ENCODE assay signal across 7 mouse cellular contexts in genomic region chr11:97697891-97698529, GRCm38 (mm10). TPM values are rescaled to one million over a fixed set of nuclear protein-coding genes. Genes with fewer than 3 reads are reported as not detected.
A peak's percentile ranks its signal among the peaks of the same experiment; 100 is the strongest.
DNase-seq lines count a peak whose midpoint lies in the region; ATAC-seq and TF ChIP-seq lines count a peak whose summit lies in the region.

No protein-coding gene starts in this region.

- peaks cover 3% of the 10 kb centered on the region for H3K36me3 ChIP-seq in C2C12 (ENCODE audit: control insufficient read depth, insufficient read depth)
- H3K36me3 ChIP-seq in E14TG2a.4 (ENCODE audit: insufficient read depth, low read length) = peaks cover 41% of the 10 kb centered on the region
- peaks cover 2% of the 10 kb centered on the region; the same call in 1 of the 2 replicates for H3K36me3 ChIP-seq in forebrain, postnatal 0 days (ENCODE audit: insufficient read depth)
- H3K36me3 ChIP-seq in liver, embryonic 16.5 days (ENCODE audit: control insufficient read depth, insufficient read depth) = no peaks in the 10 kb centered on the region

- H3K27me3 ChIP-seq in C2C12 (ENCODE audit: control insufficient read depth, insufficient read depth, insufficient read length) (no peaks in the 10 kb centered on the region), E14TG2a.4 (ENCODE audit: insufficient read depth, low read length) (peaks cover 14% of the 10 kb centered on the region)
- no peaks in the 10 kb centered on the region for H3K27me3 ChIP-seq in forebrain, postnatal 0 days (ENCODE audit: insufficient read depth, low read length)
- peaks cover 46% of the 10 kb centered on the region for H3K27me3 ChIP-seq in liver, embryonic 16.5 days (ENCODE audit: control insufficient read depth, insufficient read depth, low read depth, low read length)

- DNase-seq in forebrain, postnatal 0 days = peak; percentile 36
- no peak for DNase-seq in frontal cortex, postnatal 36 days (ENCODE audit: low spot score in 2 of 2)
- no peak for DNase-seq in gastrocnemius, postnatal 10 days

- TF ChIP-seq CTCF in C2C12 (IDR thresholded peaks at IDR 0.05; ENCODE audit: control insufficient read depth, insufficient read depth, insufficient read length) (no peak), E14TG2a.4 (conservative IDR thresholded peaks at IDR 0.05; ENCODE audit: low read length) (no peak)
- TF ChIP-seq CTCF in forebrain, postnatal 0 days (IDR thresholded peaks at IDR 0.05; ENCODE audit: low read depth) = no peak

- peak overlapping the region; percentile 71 for H3K4me2 ChIP-seq in forebrain, postnatal 0 days (ENCODE audit: low read depth)
- H3K4me2 ChIP-seq in liver, embryonic 16.5 days (ENCODE audit: low read depth, low read length) = peak overlapping the region; percentile 70

- H3K79me3 ChIP-seq in C2C12 (ENCODE audit: low read depth) = peaks cover 52% of the 10 kb centered on the region

- H3K79me2 ChIP-seq in C2C12 (ENCODE audit: control insufficient read depth, insufficient read depth) = peaks cover 63% of the 10 kb centered on the region

- no peaks in the 10 kb centered on the region for H3K9me3 ChIP-seq in E14TG2a.4 (ENCODE audit: low read length)
- H3K9me3 ChIP-seq in forebrain, postnatal 0 days (ENCODE audit: low read length) = no peaks in the 10 kb centered on the region
- H3K9me3 ChIP-seq in liver, embryonic 16.5 days (replicated peaks; ENCODE audit: control insufficient read depth, low read length) = no peaks in the 10 kb centered on the region

- H3K4me1 ChIP-seq in E14TG2a.4 (replicated peaks; ENCODE audit: low read depth, low read length) = peaks cover 78% of the 10 kb centered on the region
- H3K4me1 ChIP-seq in forebrain, postnatal 0 days (ENCODE audit: insufficient read depth) = peaks cover 39% of the 10 kb centered on the region
- H3K4me1 ChIP-seq in liver, embryonic 16.5 days (ENCODE audit: control insufficient read depth, low read depth, low read length) = peaks cover 8% of the 10 kb centered on the region

- peak overlapping the region; percentile 95 for H3K27ac ChIP-seq in forebrain, postnatal 0 days (ENCODE audit: low read depth, low read length)
- H3K27ac ChIP-seq in liver, embryonic 16.5 days (ENCODE audit: low read length) = no peak overlapping the region

- H3ac ChIP-seq in C2C12 (ENCODE audit: control insufficient read depth, insufficient read length, low read depth) = peak overlapping the region; percentile 91

- H3K9ac ChIP-seq in forebrain, postnatal 0 days = peak overlapping the region; percentile 98
- H3K9ac ChIP-seq in liver, embryonic 16.5 days (ENCODE audit: low read depth, low read length) = 0 out of 2 replicates have a peak overlapping the region, but pooled peaks have one; percentile 0

- H3K4me3 ChIP-seq in C2C12 (ENCODE audit: insufficient read depth, poor library complexity, severe bottlenecking) (peak overlapping the region; percentile 89), E14TG2a.4 (replicated peaks; ENCODE audit: low read length) (peak overlapping the region; percentile 94)
- H3K4me3 ChIP-seq in forebrain, postnatal 0 days (ENCODE audit: low read depth, low read length) = peak overlapping the region; percentile 92
- H3K4me3 ChIP-seq in liver, embryonic 16.5 days (ENCODE audit: low read depth, low read length) = peak overlapping the region; percentile 65

- ATAC-seq in forebrain, postnatal 0 days = no peak
- no peak for ATAC-seq in liver, embryonic 16.5 days (ENCODE audit: low read depth)
- no peak for ATAC-seq in activated CD4-positive, CD25-positive, alpha-beta regulatory T cell, adult 4 months

- WGBS in forebrain, postnatal 0 days = under 1% methylated on average over 14 of the region's 14 CpGs
- 27% methylated on average over 14 of the region's 14 CpGs for WGBS in liver, embryonic 16.5 days (ENCODE audit: insufficient replicate concordance)

TF ChIP-seq in C2C12, 6 proteins besides CTCF, POLR2A, EP300 and RAD21:
- TF ChIP-seq MYOG (IDR thresholded peaks at IDR 0.05; ENCODE audit: control insufficient read depth, extremely low read depth, insufficient read length) (no peak), USF1 (IDR thresholded peaks at IDR 0.05; ENCODE audit: low read depth) (no peak), FOSL1 (IDR thresholded peaks at IDR 0.05; ENCODE audit: insufficient read depth, low read length, poor library complexity, severe bottlenecking) (no peak), MYOD1 (IDR thresholded peaks at IDR 0.05; ENCODE audit: control insufficient read depth, insufficient read length, low read depth) (no peak), MAX (IDR thresholded peaks at IDR 0.05) (no peak), CEBPB (IDR thresholded peaks at IDR 0.05; ENCODE audit: low read depth) (no peak)

RNA-seq across cellular contexts. Expression of gene Pcgf2, which starts 2.3 kb away (rescaled TPM):
- 29.2 TPM for polyA plus RNA-seq in C2C12 (2012; fragmentation: generic; extraction: Trizol)
- total RNA-seq in forebrain, postnatal 0 days (2014; rRNA removed) = 13.0 and 21.9 TPM in 2 replicates
- 10.0 and 12.6 TPM in 2 replicates for polyA plus RNA-seq in forebrain, postnatal 0 days (2015; fragmentation: Nextera tagmentation; extraction: Ambion mirVana)
- polyA plus RNA-seq in liver, embryonic 16.5 days (2015; fragmentation: Nextera tagmentation; extraction: Ambion mirVana) = 1.6 and 2.1 TPM in 2 replicates
- polyA plus RNA-seq in activated CD4-positive, CD25-positive, alpha-beta regulatory T cell, adult 4 months (2017; shearing (Covaris generic)) = 1 to 10 TPM; 3.1 to 4.7 TPM
- total RNA-seq in gastrocnemius, postnatal 10 days (2021) = 10 to 100 TPM; 11.9 to 18.6 TPM

RNA-seq across cellular contexts. Expression of gene Psmb3, which starts 5.2 kb away (rescaled TPM):
- polyA plus RNA-seq in C2C12 (2012; fragmentation: generic; extraction: Trizol) = 690 TPM
- total RNA-seq in forebrain, postnatal 0 days (2014; rRNA removed) = 322 and 350 TPM in 2 replicates
- 499 and 621 TPM in 2 replicates for polyA plus RNA-seq in forebrain, postnatal 0 days (2015; fragmentation: Nextera tagmentation; extraction: Ambion mirVana)
- 200 and 219 TPM in 2 replicates for polyA plus RNA-seq in liver, embryonic 16.5 days (2015; fragmentation: Nextera tagmentation; extraction: Ambion mirVana)
- 100 to 1,000 TPM; 422 to 486 TPM for polyA plus RNA-seq in activated CD4-positive, CD25-positive, alpha-beta regulatory T cell, adult 4 months (2017; shearing (Covaris generic))
- total RNA-seq in gastrocnemius, postnatal 10 days (2021) = 100 to 1,000 TPM; 174 to 190 TPM

RNA-seq across cellular contexts. Expression of gene Cisd3, which starts 12.4 kb away (rescaled TPM):
- polyA plus RNA-seq in C2C12 (2012; fragmentation: generic; extraction: Trizol) = 110 TPM
- 14.4 and 15.5 TPM in 2 replicates for total RNA-seq in forebrain, postnatal 0 days (2014; rRNA removed)
- polyA plus RNA-seq in forebrain, postnatal 0 days (2015; fragmentation: Nextera tagmentation; extraction: Ambion mirVana) = 27.2 and 27.8 TPM in 2 replicates
- polyA plus RNA-seq in liver, embryonic 16.5 days (2015; fragmentation: Nextera tagmentation; extraction: Ambion mirVana) = 16.5 and 19.8 TPM in 2 replicates
- 10 to 100 TPM; 91.3 to 99.5 TPM for polyA plus RNA-seq in activated CD4-positive, CD25-positive, alpha-beta regulatory T cell, adult 4 months (2017; shearing (Covaris generic))
- 10 to 100 TPM; 84.5 to 99.4 TPM for total RNA-seq in gastrocnemius, postnatal 10 days (2021)

RNA-seq across cellular contexts. Expression of gene Mllt6, which starts 34.8 kb away (rescaled TPM):
- 12.5 TPM for polyA plus RNA-seq in C2C12 (2012; fragmentation: generic; extraction: Trizol)
- total RNA-seq in forebrain, postnatal 0 days (2014; rRNA removed) = 42.2 and 48.1 TPM in 2 replicates
- polyA plus RNA-seq in forebrain, postnatal 0 days (2015; fragmentation: Nextera tagmentation; extraction: Ambion mirVana) = 1.7 TPM in 2 replicates
- polyA plus RNA-seq in liver, embryonic 16.5 days (2015; fragmentation: Nextera tagmentation; extraction: Ambion mirVana) = 0.16 and 0.21 TPM in 2 replicates
- 10 to 100 TPM; 13.9 to 15.2 TPM for polyA plus RNA-seq in activated CD4-positive, CD25-positive, alpha-beta regulatory T cell, adult 4 months (2017; shearing (Covaris generic))
- total RNA-seq in gastrocnemius, postnatal 10 days (2021) = 10 to 100 TPM; 32.2 to 32.4 TPM

RNA-seq across cellular contexts. Expression of gene Pip4k2b, which starts 46.5 kb away (rescaled TPM):
- polyA plus RNA-seq in C2C12 (2012; fragmentation: generic; extraction: Trizol) = 28.3 TPM
- total RNA-seq in forebrain, postnatal 0 days (2014; rRNA removed) = 131 and 146 TPM in 2 replicates
- polyA plus RNA-seq in forebrain, postnatal 0 days (2015; fragmentation: Nextera tagmentation; extraction: Ambion mirVana) = 4.2 and 4.6 TPM in 2 replicates
- polyA plus RNA-seq in liver, embryonic 16.5 days (2015; fragmentation: Nextera tagmentation; extraction: Ambion mirVana) = 0.35 and 0.65 TPM in 2 replicates
- 1 to 10 TPM; 2.0 to 2.3 TPM for polyA plus RNA-seq in activated CD4-positive, CD25-positive, alpha-beta regulatory T cell, adult 4 months (2017; shearing (Covaris generic))
- total RNA-seq in gastrocnemius, postnatal 10 days (2021) = 10 to 100 TPM; 46.8 to 49.7 TPM
